Mouse (Mus musculus) 3134 (cell line): ENCODE data around the gene Tox2.

Experiments
- DNase-seq: peaks from one replicate; pipeline ENCODE4 v3.0.0-alpha.2; 2011; ENCODE audit warnings: low spot score; ENCODE audit not compliant: insufficient read length; ENCODE audit errors: extremely low read depth

Tox2 gene

DNA sequence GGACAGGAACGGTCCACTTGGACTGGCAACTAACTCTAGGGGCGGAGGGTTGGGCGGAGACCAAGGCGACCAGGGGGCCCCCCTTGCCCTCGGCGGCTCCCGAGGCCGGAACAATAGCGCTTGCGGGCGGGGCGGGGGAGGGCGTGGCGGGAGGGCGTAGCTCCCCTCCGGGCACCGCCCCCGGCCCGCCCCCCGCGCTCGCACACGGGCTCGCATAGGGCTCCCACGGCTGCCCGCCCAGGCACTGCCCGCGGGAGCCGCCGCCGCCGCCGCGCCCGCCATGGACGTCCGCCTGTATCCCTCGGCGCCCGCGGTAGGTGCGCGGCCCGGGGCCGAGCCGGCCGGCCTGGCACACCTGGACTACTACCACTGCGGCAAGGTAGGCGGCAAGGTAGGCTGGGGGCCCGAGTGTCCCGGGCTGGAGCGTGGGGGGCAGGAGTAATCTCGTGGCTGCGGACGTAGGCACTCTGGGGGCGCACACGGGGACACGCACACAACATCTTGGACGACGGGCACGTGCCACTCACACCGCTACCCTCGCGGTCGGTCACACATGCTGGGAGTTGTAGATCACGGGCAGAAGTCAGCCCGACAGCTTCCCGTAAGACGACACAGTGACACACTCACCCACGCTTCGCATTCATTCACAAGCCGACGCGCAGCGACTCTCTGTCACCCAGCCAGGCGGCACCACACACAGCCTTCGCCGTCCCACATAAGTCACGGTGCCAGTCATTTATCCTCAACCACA, at the start of gene Tox2:
Tox2 (plus strand) TSS at position 242 of the 751 bp plus-strand sequence.
- DNase-seq: peak; percentile 22

DNA sequence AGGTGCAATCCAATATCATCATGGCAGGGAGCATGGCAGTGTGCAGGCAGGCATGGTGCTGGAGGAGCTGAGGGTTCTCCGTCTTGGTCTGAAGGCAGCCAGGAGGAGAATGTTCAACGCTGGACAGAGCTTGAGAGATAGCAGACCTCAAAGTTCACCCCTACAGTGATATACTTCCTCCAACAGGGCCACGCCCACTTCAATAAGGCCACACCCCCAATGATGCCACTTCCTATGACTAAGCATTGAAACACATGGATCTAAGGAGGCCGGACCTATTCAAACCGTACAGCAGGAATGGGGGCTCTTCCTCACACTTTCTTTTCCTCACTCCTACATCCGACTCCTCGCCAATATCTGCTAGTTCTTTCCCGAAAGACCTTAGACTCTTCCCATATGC, 48.3 kb upstream of the Tox2 start:
- no peak for DNase-seq

DNA sequence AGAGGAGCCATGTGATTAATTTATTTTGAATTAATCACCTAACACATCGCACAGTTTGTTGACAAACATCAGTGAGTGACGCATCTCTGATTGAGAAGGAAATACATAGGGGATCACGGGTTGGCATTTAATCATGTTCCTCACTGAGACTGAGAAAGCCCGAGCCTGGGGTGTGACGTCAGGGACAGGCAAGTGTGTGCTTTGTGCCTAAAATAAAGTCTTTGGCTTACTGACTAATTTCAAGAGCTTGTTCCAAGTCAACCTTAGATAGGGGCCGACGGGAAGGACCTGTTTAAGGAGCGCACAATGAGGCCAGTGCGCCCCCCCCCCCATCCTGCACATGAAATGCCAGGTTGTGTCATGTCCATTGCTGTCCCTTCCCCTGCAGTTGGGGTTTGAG, 43.9 kb upstream of the Tox2 start:
- DNase-seq: no peak

DNA sequence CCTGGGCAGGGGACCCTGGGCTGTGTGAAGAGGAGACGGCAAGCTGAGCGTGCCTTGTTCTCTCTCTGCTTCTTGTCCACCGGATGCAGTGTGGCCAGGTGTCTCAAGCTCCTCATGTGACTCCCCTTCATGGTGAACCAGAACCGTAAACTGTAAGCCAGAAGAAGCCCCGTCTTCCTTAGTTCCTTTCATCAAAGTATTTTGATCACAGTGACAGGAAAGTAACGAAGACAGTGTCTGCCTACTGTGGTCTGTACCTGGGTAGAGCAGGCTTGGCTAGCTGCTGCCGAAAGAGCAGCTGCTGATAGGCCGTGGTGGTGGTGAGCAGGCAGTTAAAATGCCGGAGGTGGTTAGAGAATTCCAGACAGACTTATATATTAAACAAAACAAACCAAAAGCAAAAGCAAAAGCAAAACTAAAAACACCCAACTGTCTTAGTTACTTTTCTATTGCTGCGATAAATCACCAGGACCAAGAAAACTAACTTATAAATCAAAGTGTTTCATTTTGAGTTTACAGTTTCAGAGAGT, 38.4 kb upstream of the Tox2 start:
- no peak for DNase-seq

DNA sequence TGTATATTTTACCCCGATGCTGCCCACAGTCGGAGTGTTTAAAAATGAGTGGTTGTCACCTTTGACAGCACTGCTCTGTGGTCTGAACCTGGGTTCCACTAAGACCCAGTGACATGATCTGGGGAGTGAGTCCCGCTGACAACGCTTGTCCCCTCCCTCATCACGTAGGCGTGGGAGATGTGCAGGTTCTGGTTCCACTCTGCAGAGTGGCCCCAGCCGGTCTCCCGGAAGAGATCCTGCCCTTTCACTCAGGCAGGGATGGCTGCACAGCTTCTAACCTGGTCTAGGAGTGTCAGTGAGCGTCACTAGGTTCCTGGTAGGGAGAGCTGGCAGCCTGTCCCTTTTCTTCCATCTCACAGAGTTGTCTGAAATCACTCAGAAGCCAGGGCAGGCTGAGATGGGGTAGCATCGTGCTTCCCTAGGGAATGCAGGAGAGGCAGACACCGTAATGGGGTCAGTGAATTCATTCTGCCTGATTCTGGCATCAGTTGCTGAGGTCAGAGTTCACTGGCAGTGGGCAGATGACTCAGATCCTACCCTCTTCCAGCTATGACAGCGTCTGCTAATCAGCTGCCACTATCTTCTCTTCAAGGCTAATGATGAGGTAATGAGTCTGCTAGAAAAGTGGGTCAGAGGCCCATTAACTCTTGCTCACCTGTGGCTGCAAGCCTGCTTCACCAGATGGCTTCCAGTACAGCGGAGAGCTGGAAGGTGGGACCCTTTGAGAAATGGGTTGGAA, 36.7 kb upstream of the Tox2 start:
- no peak for DNase-seq

DNA sequence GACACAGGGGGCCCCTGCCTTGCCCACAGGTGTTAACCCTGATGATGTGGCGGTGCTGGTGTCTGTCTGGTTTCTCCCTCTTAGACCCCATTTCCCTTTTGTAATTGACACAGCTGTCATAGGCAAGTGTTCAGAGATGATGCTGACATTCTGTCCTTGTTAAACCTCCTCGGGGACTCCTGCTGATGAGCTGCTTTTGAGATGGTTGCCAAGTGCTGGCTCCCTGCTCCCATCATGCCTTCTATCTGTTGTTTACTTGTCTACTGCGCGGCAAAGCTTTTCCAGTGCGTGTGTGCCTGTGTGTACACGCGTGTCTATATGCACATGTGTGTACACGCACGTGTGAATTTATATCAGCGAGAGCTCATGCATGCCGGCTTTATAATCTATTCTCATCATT, 31.0 kb upstream of the Tox2 start:
- no peak for DNase-seq

DNA sequence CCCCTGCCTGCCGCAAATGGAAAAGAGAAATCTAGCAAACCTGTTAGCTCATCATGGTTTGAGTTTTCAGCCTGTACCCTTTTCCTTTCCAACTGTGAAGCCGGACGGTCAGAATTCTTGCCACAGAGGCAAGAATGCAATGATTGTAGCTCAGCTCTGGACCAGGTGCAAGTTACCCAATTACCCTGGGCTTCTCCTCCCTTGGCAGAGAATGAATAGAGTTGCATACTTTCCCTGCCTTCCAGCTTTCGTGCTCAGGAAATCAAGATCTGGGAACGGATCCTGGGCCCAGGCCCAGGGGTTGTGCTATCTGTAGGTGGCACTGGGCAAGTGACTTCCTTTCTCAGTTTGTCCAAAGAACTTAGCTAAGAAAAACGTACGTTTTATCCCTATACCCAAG, 28.9 kb upstream of the Tox2 start:
- DNase-seq: no peak

DNA sequence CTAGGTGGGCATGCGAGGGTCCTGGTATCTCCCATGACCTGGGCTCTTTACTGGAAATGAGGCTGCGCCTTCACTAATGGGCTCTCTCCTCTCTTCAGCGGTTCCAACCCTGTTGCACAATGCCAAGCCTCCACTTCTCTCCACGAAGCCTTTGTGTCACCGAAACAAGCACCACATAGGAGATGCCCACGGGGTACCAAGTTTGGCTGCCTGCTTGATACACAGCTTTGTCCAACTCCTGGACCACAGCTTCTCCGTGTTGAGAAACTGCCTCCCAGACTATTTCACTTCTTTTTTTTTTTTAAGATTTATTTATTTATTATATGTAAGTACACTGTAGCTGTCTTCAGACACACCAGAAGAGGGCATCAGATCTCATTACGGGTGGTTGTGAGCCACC, 27.1 kb upstream of the Tox2 start:
- no peak for DNase-seq

DNA sequence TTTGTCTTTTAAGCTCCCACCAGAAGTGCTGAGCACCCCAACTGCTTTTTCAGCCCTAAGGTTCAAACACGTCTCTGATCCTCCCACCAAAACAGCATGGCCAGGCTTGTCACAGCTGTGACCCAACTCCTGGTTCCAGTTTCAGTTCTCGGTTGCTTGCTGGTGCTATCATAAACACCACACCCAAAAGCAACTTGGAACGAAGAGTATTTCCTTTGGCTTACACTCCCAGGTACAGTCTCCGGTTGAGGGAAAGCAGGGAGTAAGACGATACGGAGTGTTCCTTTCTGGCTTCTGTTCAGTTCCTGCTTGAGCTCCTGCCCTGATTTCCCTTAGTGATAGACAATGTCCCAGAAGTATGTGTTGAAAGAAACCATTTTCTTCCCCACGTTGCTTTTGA, 26.4 kb upstream of the Tox2 start:
- DNase-seq: no peak

DNA sequence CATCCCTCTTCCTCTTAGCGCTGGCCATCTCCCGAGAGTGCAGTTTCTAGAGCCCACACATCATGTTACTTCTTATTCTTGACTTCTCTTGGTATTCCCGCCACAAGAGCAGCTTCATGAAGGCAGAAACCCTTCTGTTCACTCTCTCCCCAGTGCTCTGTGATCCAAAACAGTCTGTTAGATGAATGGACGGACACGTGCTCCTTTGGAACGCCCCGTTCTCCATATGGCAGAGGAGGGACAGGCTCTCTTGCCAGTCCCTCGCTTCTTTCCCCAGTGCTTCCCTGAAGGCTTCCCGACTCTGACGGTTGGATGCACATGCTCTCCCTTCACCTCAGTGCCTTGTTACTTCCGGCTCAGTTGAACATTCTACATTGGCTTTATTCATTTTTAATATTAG, 15.4 kb upstream of the Tox2 start:
- no peak for DNase-seq

DNA sequence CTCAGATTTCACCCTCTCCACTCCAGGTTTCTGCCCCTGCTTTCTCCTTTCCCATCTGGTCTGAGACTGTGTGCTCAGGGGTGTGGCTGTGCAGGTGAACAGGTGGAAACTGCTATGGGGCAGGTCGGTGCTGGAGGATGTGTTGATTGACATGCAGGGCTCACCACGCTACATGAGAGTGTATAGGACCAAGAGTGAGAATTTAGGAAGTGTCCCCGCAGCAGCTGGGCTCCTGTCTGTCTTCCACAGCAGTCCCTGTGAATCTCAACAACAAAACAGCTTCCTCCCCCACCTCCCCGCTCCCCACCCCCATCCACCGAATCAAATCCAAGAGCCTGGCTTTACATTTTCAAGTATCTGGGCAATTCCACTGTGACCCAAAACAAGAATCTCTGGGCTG, 13.3 kb upstream of the Tox2 start:
- DNase-seq: no peak

DNA sequence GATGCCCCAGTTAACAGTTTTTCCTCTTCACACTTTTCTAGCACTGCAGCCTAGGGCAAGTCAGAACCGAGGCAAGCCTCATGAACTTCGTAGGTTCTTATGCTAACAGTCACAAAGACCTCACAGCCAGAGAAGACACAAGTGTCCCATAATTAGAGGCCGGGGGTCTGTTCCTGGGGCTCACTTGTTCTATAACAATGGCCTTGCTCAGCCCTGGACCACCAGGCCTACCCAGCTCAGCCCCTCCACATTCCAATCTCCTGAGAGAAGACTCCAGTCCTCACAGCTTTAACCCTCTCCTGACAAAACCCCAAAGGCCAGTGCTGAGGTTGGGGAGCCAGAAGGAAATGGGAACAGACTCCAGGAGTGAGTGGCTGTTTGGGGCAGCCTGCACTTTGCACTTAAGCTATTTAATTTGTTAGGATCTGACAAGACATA, 12.9 kb upstream of the Tox2 start:
- no peak for DNase-seq

DNA sequence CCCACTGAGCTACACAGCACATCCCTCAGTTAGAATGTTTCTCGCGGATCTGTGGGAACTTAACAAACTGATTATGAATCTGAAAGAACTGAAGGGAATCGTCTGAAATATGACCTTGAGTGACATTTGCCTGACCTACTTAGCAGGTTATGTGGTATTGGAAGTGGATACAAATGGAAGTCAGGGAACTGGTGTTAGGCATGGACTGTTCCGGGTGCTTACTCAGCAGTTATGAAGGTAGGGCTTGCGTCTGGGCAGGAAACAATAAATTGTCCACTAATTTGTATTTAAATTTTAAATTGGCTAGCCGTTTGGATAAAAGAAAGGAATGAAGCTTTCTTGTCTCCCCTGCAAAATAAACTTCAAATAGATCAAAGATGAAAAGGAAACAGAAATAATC, 10.4 kb upstream of the Tox2 start:
- no peak for DNase-seq

DNA sequence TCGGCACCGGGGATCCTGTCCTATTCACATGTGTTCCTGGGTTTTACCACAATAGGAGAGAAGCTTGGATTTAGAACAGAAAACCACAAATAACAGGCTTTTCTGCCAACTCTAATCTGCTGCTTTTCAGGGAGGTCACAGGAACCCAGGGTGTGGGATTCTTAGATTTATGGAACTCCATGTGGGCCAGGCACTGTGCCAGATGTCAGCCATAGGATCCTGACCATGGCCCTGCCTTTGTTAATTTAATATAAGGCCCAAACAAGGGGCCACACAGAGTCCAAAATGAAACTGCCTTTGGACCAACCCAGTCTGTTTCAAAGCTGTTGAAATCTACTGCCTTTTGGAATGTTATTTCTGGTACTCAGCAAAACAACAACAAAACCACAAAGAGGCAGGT, 8.9 kb upstream of the Tox2 start:
- no peak for DNase-seq

DNA sequence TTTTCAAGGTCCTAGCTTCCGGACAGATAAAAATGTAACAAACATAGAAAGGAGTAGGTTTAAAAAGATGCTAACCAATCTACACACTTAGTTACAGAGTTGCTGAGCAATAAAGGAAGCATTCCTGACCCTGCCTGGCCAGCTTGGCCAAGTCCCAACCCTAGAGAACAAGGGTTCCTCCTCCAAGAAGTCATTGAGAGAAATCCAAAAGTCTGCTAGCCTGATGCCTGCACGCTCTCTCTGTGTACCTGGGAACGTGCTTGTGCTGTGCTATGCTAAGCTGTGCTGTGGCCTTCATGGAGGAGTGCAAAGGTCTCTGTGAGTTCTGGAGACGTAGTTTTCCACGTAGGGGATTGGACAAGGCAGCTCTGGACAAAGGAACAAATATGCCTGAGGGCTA, 8.4 kb upstream of the Tox2 start:
- DNase-seq: no peak

DNA sequence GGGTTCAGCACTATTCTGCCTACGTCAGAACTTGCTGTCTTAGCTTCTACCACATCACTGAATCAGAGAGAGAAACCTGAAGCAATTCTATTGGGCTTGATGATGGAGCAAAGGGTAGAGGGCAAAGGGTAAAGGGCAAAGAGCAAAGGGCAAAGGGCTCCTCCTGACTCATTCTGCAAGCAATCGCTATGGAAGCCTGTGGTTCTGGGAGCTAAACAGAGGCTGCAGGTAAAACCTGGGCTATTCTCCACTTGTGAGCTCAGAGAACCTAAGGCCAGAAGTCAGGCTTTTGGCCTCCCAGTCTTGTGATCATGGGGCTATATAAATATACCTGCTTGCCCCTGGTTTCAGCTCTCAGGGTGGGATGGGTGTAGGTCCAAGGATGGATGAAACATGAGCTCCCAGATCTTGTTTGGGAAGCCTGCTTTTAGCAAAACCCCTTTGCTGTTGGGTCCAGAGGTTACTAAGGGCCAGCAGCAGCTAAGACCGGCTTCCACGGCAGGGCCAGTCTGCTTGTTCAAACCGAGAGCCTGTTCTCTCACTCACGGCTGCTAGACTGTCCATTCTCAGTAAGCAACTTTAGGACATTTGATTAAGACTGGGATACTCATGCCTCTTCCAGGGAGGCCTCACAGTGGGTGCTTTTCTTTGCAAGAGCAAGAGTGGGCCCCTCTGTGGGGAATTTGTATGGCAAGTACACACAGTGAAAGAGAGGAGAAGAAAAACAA, 7.7 kb upstream of the Tox2 start:
- DNase-seq: no peak

DNA sequence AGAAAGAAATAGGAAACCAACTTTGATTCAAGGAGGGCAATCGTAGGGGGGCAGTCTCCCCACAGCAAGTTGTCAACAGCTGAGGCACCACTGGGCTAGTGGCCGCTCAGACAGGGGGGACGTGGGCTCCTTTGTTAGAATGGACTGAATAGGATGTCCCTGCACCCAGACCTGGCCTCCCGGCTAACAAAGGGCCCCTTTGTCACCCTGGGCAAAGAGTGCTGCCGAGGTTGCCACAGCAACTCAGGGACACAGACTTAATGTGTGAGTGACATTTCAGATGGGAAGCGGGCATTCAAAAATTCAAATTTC, 7.1 kb upstream of the Tox2 start:
- no peak for DNase-seq

DNA sequence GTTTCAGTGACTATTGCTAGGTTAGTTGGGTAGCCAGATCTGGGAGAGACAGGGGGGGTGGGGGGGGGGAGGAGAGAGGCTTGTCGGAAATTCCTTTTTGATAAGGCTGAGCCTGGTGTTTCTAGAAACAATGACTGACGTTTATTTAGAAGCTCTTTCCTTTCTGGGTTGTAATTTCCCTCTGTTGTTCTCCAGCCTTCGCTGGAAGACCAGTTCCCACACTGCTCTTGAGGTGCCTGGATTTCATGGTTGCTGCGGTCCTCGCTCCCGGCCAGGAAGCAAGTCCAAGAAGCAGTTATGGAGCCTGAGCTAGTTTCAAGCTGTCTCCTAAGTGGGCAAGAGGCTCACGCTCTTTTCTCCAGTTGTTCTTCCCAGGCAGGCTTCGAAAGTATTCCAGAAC, 1.0 kb upstream of the Tox2 start:
- DNase-seq: no peak

DNA sequence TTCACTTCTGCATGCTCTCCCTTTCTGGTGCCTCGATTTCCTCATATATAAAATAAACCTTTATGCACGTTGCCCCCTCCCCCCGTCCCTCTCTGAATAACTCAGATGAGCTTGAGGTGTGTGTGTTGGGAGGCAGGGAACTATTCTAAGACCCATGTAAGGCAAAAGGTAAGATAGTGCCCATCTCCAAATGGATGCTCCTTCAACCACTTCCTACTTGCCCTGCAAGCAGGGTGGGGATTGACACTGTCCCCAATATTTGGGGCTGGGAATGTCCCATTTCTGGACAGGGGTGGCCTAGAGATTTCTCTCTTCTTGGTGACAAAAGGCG, 407 bp upstream of the Tox2 start:
- DNase-seq: no peak

DNA sequence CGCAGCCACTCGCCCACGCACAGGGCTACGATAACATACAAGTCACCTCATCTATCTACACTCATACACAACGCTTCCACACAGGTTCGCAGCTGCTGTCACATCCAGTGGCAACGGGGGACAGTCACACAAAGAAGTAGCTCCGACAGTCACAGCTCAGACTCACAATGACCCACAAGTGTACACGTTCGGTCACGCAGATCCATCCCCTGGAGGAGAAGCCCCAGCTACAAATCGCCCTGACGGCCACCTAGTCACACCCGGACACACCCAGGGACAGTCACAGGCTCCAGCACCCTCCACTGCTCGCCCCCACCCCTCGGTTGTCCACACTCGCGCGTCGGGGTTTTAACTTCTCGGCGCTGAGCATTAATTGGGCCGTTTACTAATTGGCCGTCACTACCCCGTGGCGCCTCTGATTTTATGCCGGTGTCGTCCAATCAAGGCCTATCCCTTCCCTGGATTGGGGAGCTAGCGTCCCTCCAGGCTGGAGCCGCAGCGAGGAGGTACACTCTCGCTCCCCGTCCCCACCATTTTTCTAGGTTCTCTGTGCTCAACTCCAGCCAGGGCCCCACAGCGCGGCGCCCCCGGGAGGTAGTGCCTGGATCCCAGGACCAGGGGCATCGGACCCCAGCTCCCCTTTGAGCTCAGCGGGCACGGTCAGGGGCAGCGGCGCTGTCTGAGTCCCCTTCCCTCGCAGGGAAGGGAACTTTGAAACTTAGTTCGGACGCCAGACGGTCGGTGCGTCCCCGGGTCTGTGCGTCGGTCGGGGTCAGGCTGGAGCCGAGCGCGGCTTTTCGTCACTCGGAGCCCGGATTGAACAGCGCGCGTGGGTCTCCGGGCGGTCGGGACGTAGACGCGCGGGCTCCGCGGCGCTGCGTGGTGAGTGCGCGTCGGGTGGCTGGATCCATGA, 966 bp downstream of the Tox2 start:
- DNase-seq: no peak
